Mouse (Mus musculus) midbrain, postnatal 0 days (tissue): ENCODE measurements around the gene Stpg3. TPM values are rescaled to one million over a fixed set of nuclear protein-coding genes. Genes with fewer than 3 reads are reported as not detected.

Experiments used
- ATAC-seq: fragments of 200-750 bp; cut with Nextera tagmentation; 2 replicates; pipeline ENCODE4 v1.8.0; 2017; ENCODE audit warnings: moderate number of reproducible peaks, mild to moderate bottlenecking, moderate TSS enrichment, moderate library complexity; ENCODE audit not compliant: low FRiP score
- DNase-seq: peaks from one replicate; pipeline ENCODE4 v3.0.0-alpha.2; 2015; ENCODE audit warnings: low spot score
- H3K27ac ChIP-seq: fragments of 300-500 bp; sonication (generic); 2 replicates; pipeline ENCODE4 v1.5.1; 2014; ENCODE audit warnings: low read depth, mild to moderate bottlenecking, low read length, mixed read lengths
- H3K27me3 ChIP-seq: fragments of 300-500 bp; sonication (generic); 2 replicates; pipeline ENCODE4 v1.6.1; 2014; ENCODE audit warnings: low read length, control low read depth, mixed read lengths; ENCODE audit not compliant: insufficient read depth
- H3K36me3 ChIP-seq: fragments of 300-500 bp; sonication (generic); 2 replicates; pipeline ENCODE4 v1.6.1; 2014; ENCODE audit warnings: low read length, control low read depth, mixed read lengths; ENCODE audit not compliant: insufficient read depth
- H3K4me1 ChIP-seq: fragments of 300-500 bp; sonication (generic); 2 replicates; pipeline ENCODE4 v1.6.1; 2014; ENCODE audit warnings: mild to moderate bottlenecking, control low read depth, antibody characterized with exemption, low read length, mixed read lengths; ENCODE audit not compliant: insufficient read depth
- H3K4me2 ChIP-seq: fragments of 300-500 bp; sonication (generic); 2 replicates; pipeline ENCODE4 v1.6.1; 2014; ENCODE audit warnings: low read depth, mild to moderate bottlenecking, low read length, mixed read lengths; ENCODE audit not compliant: poor library complexity, severe bottlenecking
- H3K4me3 ChIP-seq: fragments of 300-500 bp; sonication (generic); 2 replicates; pipeline ENCODE4 v1.5.1; 2014; ENCODE audit warnings: low read depth, mild to moderate bottlenecking, low read length, moderate library complexity
- H3K9ac ChIP-seq: fragments of 300-500 bp; sonication (generic); replicated peaks from 2 replicates; pipeline ENCODE4 v1.6.1; 2014; ENCODE audit warnings: mild to moderate bottlenecking, low read length, moderate library complexity, mixed read lengths; ENCODE audit not compliant: poor library complexity, severe bottlenecking
- H3K9me3 ChIP-seq: fragments of 300-500 bp; sonication (generic); 2 replicates; pipeline ENCODE4 v1.6.1; 2016; ENCODE audit warnings: low read length, control low read depth
- CTCF ChIP-seq: IDR thresholded peaks from 2 replicates; pipeline ENCODE4 v1.5.1; 2016; ENCODE audit warnings: antibody characterized with exemption, mild to moderate bottlenecking
- WGBS: fragments of 180-500 bp; shearing (Covaris S2); extraction: QIAGEN DNeasy Blood & Tissue Kit; methylation state at CpG from one replicate; pipeline ENCODE4 v1.1.7; 2014; 5-methylcytosine and 5-hydroxymethylcytosine counted together
- polyA plus RNA-seq: library from polyadenylated mRNA; unstranded; fragments of >200 nt; fragmentation: Nextera tagmentation; extraction: Ambion mirVana; gene quantifications from 2 replicates; pipeline ENCODE4 v1.2.1, GENCODE M21; 2015
- total RNA-seq: library from RNA; depleted of rRNA; stranded (reverse); fragments of >200 nt; gene quantifications from 2 replicates; pipeline ENCODE4 v1.2.3, GENCODE M21; 2014

The Stpg3 gene
- total and polyA plus RNA-seq, 2 experiments from 2014 or later, result 0.38 TPM; not detected in 1

DNA sequence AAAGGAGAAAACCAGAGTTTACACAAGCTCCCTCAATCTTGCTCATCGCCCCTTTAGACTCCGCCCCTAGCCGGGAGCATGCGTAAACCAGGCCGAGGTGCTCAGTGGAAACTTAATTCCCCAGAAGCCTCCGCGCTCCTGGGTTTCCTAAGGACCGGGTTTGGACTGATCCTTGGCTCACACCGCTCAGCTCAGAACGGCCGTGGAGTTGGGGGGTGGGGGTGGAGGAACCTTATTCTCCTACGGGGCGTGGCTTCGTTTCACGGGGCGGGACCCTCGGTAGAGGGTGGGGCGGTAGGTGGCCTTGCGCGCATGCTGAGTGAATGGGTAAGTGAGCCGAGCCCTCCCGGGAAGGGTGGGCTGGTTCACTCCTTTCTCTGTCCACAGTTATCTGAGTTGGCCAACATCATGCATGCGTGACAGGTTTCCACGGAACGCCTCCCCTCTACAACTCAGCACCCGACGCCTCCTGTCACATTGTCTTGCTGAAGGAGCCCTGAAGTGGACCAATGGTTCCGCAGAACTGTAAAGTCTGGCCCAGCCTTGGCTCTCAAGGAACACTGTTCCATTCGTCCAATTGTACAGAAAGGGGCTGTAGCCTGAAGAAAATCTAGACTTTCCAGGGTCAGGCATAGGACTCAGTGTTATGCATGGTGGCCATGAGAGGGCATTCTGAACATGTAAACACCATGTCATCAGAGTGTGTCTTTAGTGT lies 26.4 kb upstream of the Stpg3 start:
- TF ChIP-seq CTCF, result no peak
- no peaks in the 10 kb centered on the region; the same call in 1 of the 2 replicates for H3K27me3 ChIP-seq
- ATAC-seq (peak; percentile 79), DNase-seq (peak; percentile 84)
- WGBS, result under 1% methylated on average over 29 of the region's 29 CpGs
- peak overlapping the region; percentile 80 for H3K27ac ChIP-seq
- H3K4me1 ChIP-seq, result peaks cover 9% of the 10 kb centered on the region; the same call in 1 of the 2 replicates
- peak overlapping the region; percentile 87 for H3K9ac ChIP-seq
- H3K36me3 ChIP-seq, result peaks cover 12% of the 10 kb centered on the region
- H3K9me3 ChIP-seq, result no peaks in the 10 kb centered on the region
- peak overlapping the region; percentile 94 for H3K4me2 ChIP-seq
- H3K4me3 ChIP-seq, result peak overlapping the region; percentile 75

DNA sequence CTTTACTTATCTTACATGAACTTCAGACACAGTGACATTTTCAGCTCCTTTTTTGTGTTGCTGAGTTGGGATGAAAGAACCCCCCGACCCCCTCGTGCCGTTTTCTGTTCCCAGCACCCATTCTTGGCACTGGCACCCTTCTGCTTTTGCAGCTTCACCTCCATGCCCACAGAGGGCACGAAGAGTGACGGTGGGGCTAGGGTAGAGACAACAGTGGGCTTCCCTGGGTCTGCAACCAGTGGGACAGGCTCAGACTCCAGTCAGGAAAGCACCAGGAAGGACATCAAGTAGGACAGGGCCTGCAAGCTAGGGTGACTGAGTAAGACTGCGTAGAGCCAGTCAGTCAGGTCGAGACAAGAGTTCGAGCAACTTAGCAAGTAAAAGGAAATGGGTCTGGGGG lies 25.9 kb upstream of the Stpg3 start:
- peak overlapping the region; percentile 75; the same call in 1 of the 2 replicates for H3K4me3 ChIP-seq
- 53% methylated on average over 8 of the region's 8 CpGs for WGBS

DNA sequence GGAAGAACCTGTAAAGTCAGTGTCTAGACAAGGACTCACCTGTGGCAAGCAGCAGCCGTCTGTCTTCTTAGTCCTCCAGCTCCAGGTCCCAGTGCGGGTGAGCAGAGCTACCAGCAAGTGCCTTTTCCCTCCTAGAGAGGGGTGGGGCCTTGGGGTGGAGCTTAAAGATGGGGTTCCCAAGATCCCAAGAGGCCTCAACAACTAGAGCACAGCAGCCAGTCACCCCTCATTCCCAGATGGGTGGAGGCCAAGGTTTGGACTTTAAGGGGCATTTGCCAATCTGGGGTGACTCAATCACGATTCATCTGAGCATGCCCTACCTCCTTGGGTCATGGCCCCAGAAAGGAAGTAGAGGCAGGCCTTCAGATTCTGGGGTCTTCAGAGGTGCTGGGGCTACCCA lies 25.3 kb upstream of the Stpg3 start:
- no peak for DNase-seq
- no peak overlapping the region for H3K4me3 ChIP-seq
- peaks cover 2% of the 10 kb centered on the region for H3K36me3 ChIP-seq
- H3K4me2 ChIP-seq, result no peak overlapping the region
- H3K4me1 ChIP-seq, result peaks cover 9% of the 10 kb centered on the region; the same call in 1 of the 2 replicates
- H3K27me3 ChIP-seq, result no peaks in the 10 kb centered on the region; the same call in 1 of the 2 replicates
- no peak overlapping the region for H3K27ac ChIP-seq
- no peaks in the 10 kb centered on the region for H3K9me3 ChIP-seq
- no peak for ATAC-seq
- H3K9ac ChIP-seq, result no peak overlapping the region
- no peak for TF ChIP-seq CTCF
- 89% methylated on average over 3 of the region's 3 CpGs for WGBS

More for the DNA sequence above, 25.9 kb upstream of the Stpg3 start:
- H3K27me3 ChIP-seq, result no peaks in the 10 kb centered on the region; the same call in 1 of the 2 replicates
- peaks cover 9% of the 10 kb centered on the region; the same call in 1 of the 2 replicates for H3K4me1 ChIP-seq
- no peak overlapping the region for H3K9ac ChIP-seq
- DNase-seq, result no peak
- H3K27ac ChIP-seq, result peak overlapping the region; percentile 59; the same call in 1 of the 2 replicates
- no peaks in the 10 kb centered on the region for H3K9me3 ChIP-seq
- no peak for ATAC-seq
- H3K4me2 ChIP-seq, result peak overlapping the region; percentile 94
- no peak for TF ChIP-seq CTCF
- peaks cover 7% of the 10 kb centered on the region for H3K36me3 ChIP-seq

DNA sequence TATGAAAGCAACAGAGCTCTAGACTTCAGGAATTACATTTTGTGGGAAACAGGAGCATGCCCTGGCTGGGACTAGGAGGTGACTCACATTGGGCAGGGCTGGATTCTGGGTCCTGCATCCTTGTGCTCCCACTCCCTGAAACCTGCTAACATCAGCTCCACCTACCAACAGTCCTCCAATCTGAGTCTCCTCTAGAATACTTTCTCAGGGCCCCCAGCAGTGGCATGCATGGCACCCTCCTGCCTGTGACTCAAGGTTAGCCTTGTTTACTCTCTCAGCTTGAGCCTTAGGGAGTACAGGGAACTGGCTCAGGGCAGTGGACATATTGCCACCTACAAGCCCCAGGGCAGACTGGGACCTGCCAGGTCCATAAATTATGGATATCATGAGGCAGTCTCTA lies 23.7 kb upstream of the Stpg3 start:
- H3K36me3 ChIP-seq, result no peaks in the 10 kb centered on the region

GRCm38 (mm10) chr2:25237522-25237921 lies 23.1 kb upstream of the Stpg3 start:
- no peak overlapping the region for H3K4me2 ChIP-seq
- no peak for ATAC-seq
- H3K4me3 ChIP-seq, result no peak overlapping the region
- no peaks in the 10 kb centered on the region for H3K36me3 ChIP-seq
- H3K27ac ChIP-seq, result no peak overlapping the region
- no peak for DNase-seq
- no peak overlapping the region for H3K9ac ChIP-seq
- peaks cover 5% of the 10 kb centered on the region; the same call in 1 of the 2 replicates for H3K4me1 ChIP-seq
- no peak for TF ChIP-seq CTCF
- WGBS, result 68% methylated on average over 4 of the region's 4 CpGs
- H3K9me3 ChIP-seq, result no peaks in the 10 kb centered on the region
- H3K27me3 ChIP-seq, result no peaks in the 10 kb centered on the region; the same call in 1 of the 2 replicates

More for the DNA sequence above, 23.7 kb upstream of the Stpg3 start:
- H3K27ac ChIP-seq, result no peak overlapping the region
- H3K27me3 ChIP-seq, result no peaks in the 10 kb centered on the region; the same call in 1 of the 2 replicates
- no peak for TF ChIP-seq CTCF
- H3K4me2 ChIP-seq, result no peak overlapping the region
- no peak overlapping the region for H3K4me3 ChIP-seq
- H3K9ac ChIP-seq, result no peak overlapping the region
- no peaks in the 10 kb centered on the region for H3K9me3 ChIP-seq
- DNase-seq, result no peak
- peaks cover 8% of the 10 kb centered on the region; the same call in 1 of the 2 replicates for H3K4me1 ChIP-seq
- ATAC-seq, result no peak

DNA sequence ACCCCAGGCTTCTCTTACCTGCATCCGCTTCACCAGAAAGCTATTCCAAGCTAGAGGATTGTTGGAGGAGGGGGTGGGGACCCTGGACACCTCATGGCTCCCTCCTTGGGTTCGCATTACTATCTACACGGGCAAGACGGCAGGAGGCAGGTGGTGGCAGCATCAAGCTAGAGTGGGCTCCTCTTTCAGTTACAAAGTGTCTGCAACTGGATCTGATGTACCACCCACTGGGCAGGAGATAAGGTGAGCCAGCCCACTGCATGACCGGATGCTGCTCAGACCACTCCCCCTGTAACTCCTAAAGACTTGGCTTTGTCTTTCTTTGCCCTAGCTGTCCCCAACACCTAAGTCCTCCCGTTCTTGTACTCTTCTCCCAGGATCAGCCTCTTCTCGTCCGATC lies 22.2 kb upstream of the Stpg3 start, which contains the start of gene Rnf224:
Rnf224 (minus strand) TSS at position 174 of the 400 bp plus-strand sequence.
- 38% methylated on average over 8 of the region's 8 CpGs for WGBS
- Histone ChIP-seq H3K4me3 (no peak within 1 kb of the TSS), H3K27me3 (no peaks in the 10 kb centered on the region; the same call in 1 of the 2 replicates), H3K9ac (no peak within 1 kb of the TSS), H3K4me1 (peaks cover 4% of the 10 kb centered on the region; the same call in 1 of the 2 replicates), H3K4me2 (no peak within 1 kb of the TSS), H3K36me3 (no peaks in the 10 kb centered on the region), H3K9me3 (no peaks in the 10 kb centered on the region), H3K27ac (no peak within 1 kb of the TSS)
- ATAC-seq (no peak), DNase-seq (no peak)
- no peak for TF ChIP-seq CTCF
